Mouse (Mus musculus) neural tube, embryonic 12.5 days (tissue): ENCODE data around the gene Chst5. TPM values are rescaled to one million over a fixed set of nuclear protein-coding genes. Genes with fewer than 3 reads are reported as not detected.
A peak's percentile ranks its signal among the peaks of the same experiment; 100 is the strongest.

Experiments used
- ATAC-seq: fragments of 200-750 bp; cut with Nextera tagmentation; 2 replicates; pipeline ENCODE4 v1.8.0; 2017; ENCODE audit warnings: low read depth, mild to moderate bottlenecking, moderate TSS enrichment, moderate library complexity; ENCODE audit not compliant: low FRiP score
- H3K27ac ChIP-seq: fragments of 300-500 bp; sonication (generic); 2 replicates; pipeline ENCODE4 v1.5.1; 2016
- H3K27me3 ChIP-seq: fragments of 300-500 bp; sonication (generic); replicated peaks from 2 replicates; pipeline ENCODE4 v1.6.1; 2016; ENCODE audit warnings: mild to moderate bottlenecking
- H3K36me3 ChIP-seq: fragments of 300-500 bp; sonication (generic); 2 replicates; pipeline ENCODE4 v1.6.1; 2016; ENCODE audit warnings: mild to moderate bottlenecking
- H3K4me1 ChIP-seq: fragments of 300-500 bp; sonication (generic); 2 replicates; pipeline ENCODE4 v1.6.1; 2016
- H3K4me2 ChIP-seq: fragments of 300-500 bp; sonication (generic); replicated peaks from 2 replicates; pipeline ENCODE4 v1.6.1; 2016; ENCODE audit warnings: mild to moderate bottlenecking
- H3K4me3 ChIP-seq: fragments of 300-500 bp; sonication (generic); 2 replicates; pipeline ENCODE4 v1.5.1; 2016
- H3K9ac ChIP-seq: fragments of 300-500 bp; sonication (generic); 2 replicates; pipeline ENCODE4 v1.6.1; 2016; ENCODE audit warnings: mild to moderate bottlenecking
- H3K9me3 ChIP-seq: fragments of 300-500 bp; sonication (generic); 2 replicates; pipeline ENCODE4 v1.6.1; 2016; ENCODE audit warnings: mild to moderate bottlenecking
- WGBS: fragments of 180-500 bp; shearing (Covaris S2); methylation state at CpG from one replicate; pipeline ENCODE4 v1.1.7; 2016; 5-methylcytosine and 5-hydroxymethylcytosine counted together
- polyA plus RNA-seq: library from polyadenylated mRNA; unstranded; fragments of >200 nt; fragmentation: Nextera tagmentation; extraction: Ambion mirVana; gene quantifications from 2 replicates; pipeline ENCODE4 v1.2.1, GENCODE M21; 2016

Chst5 gene
- polyA plus RNA-seq: 4.8 and 4.9 TPM in 2 replicates

DNA sequence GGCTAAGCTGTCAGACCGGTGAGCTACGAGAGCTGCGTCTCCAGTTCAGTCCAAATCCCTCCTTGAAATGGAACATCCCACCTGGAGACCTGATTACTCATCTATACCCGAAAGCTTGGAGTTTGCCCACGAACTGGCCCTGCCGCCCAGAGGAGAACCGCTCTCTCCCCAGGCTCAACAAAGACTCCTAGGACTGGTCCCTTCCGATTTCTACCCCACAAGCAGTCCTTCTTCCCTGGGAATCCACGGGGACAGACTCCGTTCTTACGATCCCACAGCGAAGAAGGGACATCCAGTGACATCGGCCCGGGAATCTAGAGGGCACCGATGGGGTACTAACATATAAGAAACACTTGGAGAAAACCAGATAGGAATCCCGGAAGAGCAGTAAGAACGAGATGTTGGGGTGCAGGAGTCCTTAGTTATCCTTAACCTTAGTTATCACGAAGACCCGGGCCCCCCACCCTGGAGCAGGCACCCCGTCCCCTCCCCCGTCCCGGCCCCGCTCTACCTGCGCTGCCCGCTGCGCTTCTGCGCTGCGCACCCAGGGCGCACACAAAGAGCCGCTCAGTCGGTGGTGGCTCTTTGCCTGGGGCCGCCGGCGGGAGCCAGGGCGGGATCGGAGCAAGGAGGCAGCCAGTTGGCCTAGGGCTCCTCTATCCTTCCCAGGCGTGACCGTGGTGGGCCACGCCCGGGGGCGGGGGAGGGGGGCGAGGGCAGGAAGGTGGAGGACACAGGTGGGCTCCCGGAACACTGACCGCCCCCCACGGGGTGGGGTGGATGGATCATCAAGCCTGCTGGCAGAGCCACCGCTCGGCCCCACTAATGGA is at the start of gene Chst5:
Chst5 (minus strand) TSS at position 827 of the 830 bp plus-strand sequence.
- 6% methylated on average over 46 of the region's 47 CpGs for WGBS
- Histone ChIP-seq H3K4me2 (peak within 1 kb of the TSS; percentile 75), H3K27me3 (0 out of 2 replicates have a peak, but pooled peaks cover 8% of the 10 kb centered on the region), H3K4me1 (peaks cover 10% of the 10 kb centered on the region; the same call in 1 of the 2 replicates), H3K9ac (peak within 1 kb of the TSS; percentile 65), H3K36me3 (no peaks in the 10 kb centered on the region), H3K4me3 (peak within 1 kb of the TSS; percentile 40), H3K27ac (no peak within 1 kb of the TSS), H3K9me3 (no peaks in the 10 kb centered on the region)
- peak; percentile 32 for ATAC-seq

DNA sequence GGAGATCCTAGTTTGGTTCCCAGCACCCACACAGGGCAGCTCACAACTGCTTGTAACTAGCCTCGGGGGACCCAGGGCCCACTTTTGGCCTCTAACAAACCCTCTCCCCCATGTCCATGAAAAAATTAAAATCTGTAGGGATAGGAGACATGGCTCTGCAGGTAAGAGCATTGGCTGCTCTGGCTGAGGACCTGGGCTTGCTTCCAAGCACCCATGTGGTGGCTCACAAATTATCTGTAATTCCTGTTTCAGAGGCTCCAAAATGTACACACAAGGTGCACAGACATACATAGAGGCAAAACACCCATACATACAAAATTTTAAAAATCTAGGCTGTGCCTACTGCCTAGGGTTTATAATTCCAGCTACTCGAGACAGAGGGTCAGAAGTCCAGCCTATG is 47.0 kb upstream of the Chst5 start:
- no peak overlapping the region for H3K9ac ChIP-seq
- no peak overlapping the region for H3K27ac ChIP-seq
- H3K4me2 ChIP-seq: no peak overlapping the region
- 94% methylated on average over 2 of the region's 2 CpGs for WGBS
- H3K9me3 ChIP-seq: no peaks in the 10 kb centered on the region
- no peaks in the 10 kb centered on the region for H3K4me1 ChIP-seq
- no peaks in the 10 kb centered on the region for H3K27me3 ChIP-seq
- no peak overlapping the region for H3K4me3 ChIP-seq
- ATAC-seq: no peak
- H3K36me3 ChIP-seq: peaks cover 52% of the 10 kb centered on the region

DNA sequence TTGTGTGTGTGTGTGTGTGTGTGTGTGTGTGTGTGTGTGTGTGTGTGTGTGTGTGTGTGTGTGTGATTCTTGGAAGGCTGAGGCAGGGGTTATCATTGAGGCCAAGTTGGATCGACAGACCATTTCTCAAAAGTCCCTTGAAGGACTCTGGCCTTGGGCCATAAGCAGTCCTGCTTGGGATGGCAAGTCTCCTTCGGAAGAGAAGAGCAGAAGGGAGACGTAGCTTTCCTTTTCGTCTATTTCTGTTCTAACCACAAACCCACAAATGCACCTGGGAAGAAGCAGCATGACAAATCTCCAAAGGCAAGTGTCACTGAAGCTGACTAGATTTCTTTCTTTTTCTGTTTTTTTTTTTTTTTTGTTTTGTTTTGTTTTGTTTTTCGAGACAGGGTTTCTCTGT is 45.6 kb upstream of the Chst5 start:
- Histone ChIP-seq H3K4me2 (no peak overlapping the region), H3K27ac (no peak overlapping the region), H3K4me1 (no peaks in the 10 kb centered on the region), H3K9ac (no peak overlapping the region), H3K27me3 (no peaks in the 10 kb centered on the region), H3K4me3 (no peak overlapping the region), H3K36me3 (peaks cover 58% of the 10 kb centered on the region), H3K9me3 (no peaks in the 10 kb centered on the region)
- WGBS: 89% methylated on average over 5 of the region's 5 CpGs
- no peak for ATAC-seq

DNA sequence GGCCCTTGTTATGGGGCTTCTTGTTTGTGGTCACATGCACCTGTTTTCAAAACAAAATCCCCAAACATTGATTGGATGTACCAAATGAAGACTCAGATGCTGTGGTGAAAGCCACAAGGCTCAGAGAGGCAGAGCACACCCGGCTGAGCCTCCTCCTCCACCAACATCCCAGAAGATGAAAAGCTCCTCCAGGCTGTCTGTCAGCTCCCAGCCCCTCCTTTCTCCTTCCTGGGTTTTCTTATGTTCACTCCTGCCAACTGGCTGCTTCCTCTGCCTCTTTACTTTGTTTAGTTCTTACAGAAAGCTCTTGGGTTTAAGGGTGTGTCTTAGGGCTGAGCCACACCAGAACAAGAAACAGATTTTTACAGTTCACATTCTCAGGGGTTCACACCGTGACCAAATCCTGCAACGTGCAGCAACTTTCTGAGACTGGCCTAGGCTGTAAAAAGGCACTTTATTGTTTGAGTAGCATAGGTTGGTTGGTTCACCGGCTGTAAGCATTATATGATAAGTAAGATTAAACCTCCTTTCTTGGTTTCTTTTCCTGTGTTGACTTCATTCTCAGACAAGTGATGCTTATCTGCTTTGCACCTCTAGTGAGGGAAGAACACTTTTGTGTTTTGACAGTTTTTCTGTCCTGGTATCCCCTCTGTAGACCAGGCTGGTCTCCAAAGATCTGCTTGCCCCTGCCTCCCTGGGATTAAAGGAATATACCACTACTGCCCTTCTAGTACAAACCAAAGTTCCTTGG is 44.8 kb upstream of the Chst5 start:
- no peak overlapping the region for H3K4me2 ChIP-seq
- WGBS: 89% methylated on average over 4 of the region's 4 CpGs
- no peak overlapping the region for H3K4me3 ChIP-seq
- H3K9me3 ChIP-seq: no peaks in the 10 kb centered on the region
- H3K9ac ChIP-seq: no peak overlapping the region
- ATAC-seq: no peak
- no peak overlapping the region for H3K27ac ChIP-seq
- no peaks in the 10 kb centered on the region for H3K4me1 ChIP-seq
- no peaks in the 10 kb centered on the region for H3K27me3 ChIP-seq
- peaks cover 55% of the 10 kb centered on the region for H3K36me3 ChIP-seq

DNA sequence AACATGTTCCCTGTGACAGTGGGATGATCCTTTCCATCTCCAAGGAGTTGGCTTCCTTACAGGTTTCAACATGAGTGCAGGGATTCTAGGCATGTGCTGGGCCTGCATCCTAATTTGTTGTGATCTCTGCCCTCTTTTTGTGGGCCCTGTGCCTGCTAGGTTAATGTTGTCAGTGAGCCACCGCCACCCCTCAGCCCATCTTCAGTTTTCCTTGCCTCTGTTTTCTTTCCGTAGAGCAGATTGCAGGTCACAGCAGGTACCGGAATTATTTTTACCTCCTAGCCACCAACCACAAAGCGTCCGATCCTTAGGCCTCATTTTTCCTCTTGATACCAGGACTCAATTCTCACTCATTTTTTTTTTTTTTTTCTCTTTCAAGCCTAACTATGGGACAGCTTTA is 41.7 kb upstream of the Chst5 start:
- Histone ChIP-seq H3K4me3 (no peak overlapping the region), H3K27ac (no peak overlapping the region), H3K4me2 (no peak overlapping the region), H3K9ac (no peak overlapping the region), H3K27me3 (no peaks in the 10 kb centered on the region), H3K9me3 (no peaks in the 10 kb centered on the region), H3K36me3 (peaks cover 63% of the 10 kb centered on the region), H3K4me1 (no peaks in the 10 kb centered on the region)
- ATAC-seq: no peak
- WGBS: 98% methylated on average over 5 of the region's 5 CpGs

DNA sequence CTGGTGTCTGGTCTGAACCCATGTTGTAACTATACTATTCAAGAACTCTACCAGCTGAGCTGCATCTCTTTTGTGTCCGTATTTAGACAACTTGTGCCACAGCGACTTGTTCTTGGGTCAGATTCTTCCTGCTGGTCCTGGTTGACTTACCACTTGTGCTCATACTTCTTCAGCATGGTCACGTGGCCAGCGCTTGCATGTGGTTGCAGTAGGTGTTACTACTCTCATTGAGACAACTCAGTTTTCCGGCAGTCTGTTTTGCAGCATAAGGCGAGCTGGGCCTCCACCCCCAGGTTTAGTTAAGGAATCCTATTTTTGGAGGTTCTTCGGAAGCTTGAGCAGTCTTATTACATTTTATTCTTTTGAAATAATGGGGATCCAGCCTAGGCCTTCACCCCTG is 41.1 kb upstream of the Chst5 start:
- no peak for ATAC-seq
- no peaks in the 10 kb centered on the region for H3K4me1 ChIP-seq
- WGBS: 97% methylated on average over 7 of the region's 7 CpGs
- peaks cover 61% of the 10 kb centered on the region for H3K36me3 ChIP-seq
- no peaks in the 10 kb centered on the region for H3K27me3 ChIP-seq
- no peak overlapping the region for H3K4me2 ChIP-seq
- H3K27ac ChIP-seq: no peak overlapping the region
- H3K9me3 ChIP-seq: no peaks in the 10 kb centered on the region
- no peak overlapping the region for H3K4me3 ChIP-seq
- H3K9ac ChIP-seq: no peak overlapping the region

DNA sequence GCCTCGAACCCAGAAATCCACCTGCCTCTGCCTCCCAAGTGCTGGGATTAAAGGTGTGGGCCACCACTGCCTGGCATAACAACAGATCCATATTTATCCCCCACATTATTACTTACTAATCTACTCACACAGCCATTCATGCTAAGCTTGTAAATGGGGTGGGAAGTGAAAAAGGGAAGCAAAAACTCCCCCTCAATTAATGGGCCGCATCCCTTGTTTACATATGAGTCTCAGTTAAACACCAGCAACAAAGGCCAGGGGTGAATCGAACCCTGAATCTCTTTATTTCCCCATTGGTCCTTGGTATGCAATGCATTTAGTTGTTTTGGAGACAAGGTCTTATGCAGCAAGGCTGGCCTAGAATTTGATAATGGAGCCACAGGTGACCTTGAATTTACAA is 40.6 kb upstream of the Chst5 start:
- Histone ChIP-seq H3K36me3 (peaks cover 62% of the 10 kb centered on the region), H3K4me1 (no peaks in the 10 kb centered on the region), H3K9ac (no peak overlapping the region), H3K4me3 (no peak overlapping the region), H3K27me3 (no peaks in the 10 kb centered on the region), H3K4me2 (no peak overlapping the region), H3K9me3 (no peaks in the 10 kb centered on the region), H3K27ac (no peak overlapping the region)
- WGBS: 90% methylated on average over 3 of the region's 3 CpGs
- ATAC-seq: no peak

DNA sequence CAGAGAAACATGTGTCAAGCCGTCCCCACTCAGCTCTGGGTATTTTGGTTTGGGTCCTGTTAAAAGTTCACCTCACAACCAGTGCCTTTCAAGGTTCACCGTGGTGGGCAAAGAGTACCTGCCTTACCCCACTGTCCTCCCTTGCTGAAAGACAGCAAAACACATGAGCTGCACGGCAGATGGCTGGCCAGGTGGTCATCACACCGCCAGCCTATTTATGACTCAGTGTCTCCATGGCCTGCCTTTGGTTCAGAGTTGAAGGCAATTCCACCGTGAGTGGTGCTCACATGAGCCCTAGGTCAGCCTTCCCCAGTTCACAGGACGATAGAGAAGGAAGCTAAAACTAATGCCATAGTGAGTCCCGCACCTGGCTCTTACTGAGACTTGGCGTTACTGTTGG is 37.7 kb upstream of the Chst5 start:
- Histone ChIP-seq H3K4me2 (no peak overlapping the region), H3K27ac (no peak overlapping the region), H3K36me3 (peaks cover 67% of the 10 kb centered on the region), H3K9ac (no peak overlapping the region), H3K4me1 (no peaks in the 10 kb centered on the region), H3K4me3 (no peak overlapping the region), H3K27me3 (no peaks in the 10 kb centered on the region), H3K9me3 (no peaks in the 10 kb centered on the region)
- WGBS: 87% methylated on average over 8 of the region's 8 CpGs
- ATAC-seq: no peak

DNA sequence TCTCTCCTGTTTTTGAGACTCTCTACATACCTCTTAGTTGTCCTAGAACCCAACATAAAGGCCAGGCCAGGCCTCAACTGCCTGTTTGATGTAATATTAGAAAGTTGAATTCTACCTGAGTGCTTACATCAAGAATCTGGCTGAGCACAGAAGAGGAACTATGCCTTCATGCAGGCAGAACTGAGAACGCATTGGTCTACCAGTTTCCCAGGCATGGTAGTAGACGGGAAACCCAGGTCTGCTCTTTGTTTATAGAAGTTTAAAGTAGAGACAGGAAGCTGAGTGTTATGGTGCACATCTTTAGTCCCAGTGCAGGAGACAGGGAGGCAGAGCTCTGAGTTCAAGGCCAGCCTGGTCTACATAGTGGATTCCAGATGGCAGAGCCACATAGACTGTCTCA is 36.9 kb upstream of the Chst5 start:
- H3K4me2 ChIP-seq: no peak overlapping the region
- no peaks in the 10 kb centered on the region for H3K9me3 ChIP-seq
- peaks cover 70% of the 10 kb centered on the region for H3K36me3 ChIP-seq
- no peak for ATAC-seq
- H3K27ac ChIP-seq: no peak overlapping the region
- H3K27me3 ChIP-seq: no peaks in the 10 kb centered on the region
- H3K4me1 ChIP-seq: peaks cover under 1% of the 10 kb centered on the region; the same call in 1 of the 2 replicates
- WGBS: 97% methylated on average over 2 of the region's 2 CpGs
- no peak overlapping the region for H3K9ac ChIP-seq
- no peak overlapping the region for H3K4me3 ChIP-seq

DNA sequence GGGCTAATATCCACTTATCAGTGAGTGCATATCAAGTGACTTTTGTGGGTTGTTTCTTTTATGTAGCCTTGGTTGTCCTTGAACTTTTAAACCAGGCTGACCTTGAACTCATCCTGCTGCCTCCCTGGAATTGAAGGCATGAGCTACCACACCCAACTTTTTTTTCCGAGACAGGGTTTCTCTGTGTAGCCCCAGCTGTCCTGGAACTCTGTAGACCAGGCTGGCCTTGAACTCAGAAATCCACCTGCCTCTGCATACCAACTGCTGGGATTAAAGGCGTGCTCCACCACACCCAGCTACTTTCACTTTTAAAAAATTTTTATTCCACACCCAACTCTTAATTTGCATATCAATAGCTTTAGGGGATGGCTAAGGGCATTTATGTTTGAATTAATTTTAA is 33.3 kb upstream of the Chst5 start:
- Histone ChIP-seq H3K36me3 (peaks cover 54% of the 10 kb centered on the region), H3K4me3 (no peak overlapping the region), H3K27ac (no peak overlapping the region), H3K9ac (no peak overlapping the region), H3K27me3 (no peaks in the 10 kb centered on the region), H3K4me2 (no peak overlapping the region), H3K9me3 (no peaks in the 10 kb centered on the region), H3K4me1 (peaks cover 17% of the 10 kb centered on the region)
- WGBS: 88% methylated on average over 2 of the region's 2 CpGs
- no peak for ATAC-seq

DNA sequence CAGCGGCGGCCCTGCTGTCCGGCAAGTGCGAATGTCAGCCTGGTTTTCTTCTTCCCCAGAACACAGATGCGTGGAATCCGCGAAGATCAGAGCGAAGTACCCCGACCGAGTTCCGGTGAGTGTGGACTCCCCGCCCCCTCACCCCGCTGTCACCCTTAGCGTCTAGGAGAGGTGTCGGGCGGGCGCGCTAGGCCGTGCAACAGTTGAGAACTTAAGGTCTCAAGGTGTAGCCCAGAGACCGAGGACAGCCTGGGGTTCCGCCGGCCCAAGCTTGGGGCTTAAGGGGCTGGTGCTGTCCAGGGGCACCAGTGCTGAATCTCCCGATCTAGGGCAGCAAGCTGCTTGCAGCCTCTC is 30.8 kb upstream of the Chst5 start:
- Histone ChIP-seq H3K4me3 (peak overlapping the region; percentile 99), H3K27ac (no peak overlapping the region), H3K36me3 (peaks cover 36% of the 10 kb centered on the region), H3K4me2 (peak overlapping the region; percentile 94), H3K4me1 (peaks cover 17% of the 10 kb centered on the region), H3K27me3 (no peaks in the 10 kb centered on the region), H3K9ac (peak overlapping the region; percentile 89), H3K9me3 (no peaks in the 10 kb centered on the region)
- WGBS: under 1% methylated on average over 23 of the region's 23 CpGs
- ATAC-seq: peak; percentile 45; the same call in 1 of the 2 replicates

DNA sequence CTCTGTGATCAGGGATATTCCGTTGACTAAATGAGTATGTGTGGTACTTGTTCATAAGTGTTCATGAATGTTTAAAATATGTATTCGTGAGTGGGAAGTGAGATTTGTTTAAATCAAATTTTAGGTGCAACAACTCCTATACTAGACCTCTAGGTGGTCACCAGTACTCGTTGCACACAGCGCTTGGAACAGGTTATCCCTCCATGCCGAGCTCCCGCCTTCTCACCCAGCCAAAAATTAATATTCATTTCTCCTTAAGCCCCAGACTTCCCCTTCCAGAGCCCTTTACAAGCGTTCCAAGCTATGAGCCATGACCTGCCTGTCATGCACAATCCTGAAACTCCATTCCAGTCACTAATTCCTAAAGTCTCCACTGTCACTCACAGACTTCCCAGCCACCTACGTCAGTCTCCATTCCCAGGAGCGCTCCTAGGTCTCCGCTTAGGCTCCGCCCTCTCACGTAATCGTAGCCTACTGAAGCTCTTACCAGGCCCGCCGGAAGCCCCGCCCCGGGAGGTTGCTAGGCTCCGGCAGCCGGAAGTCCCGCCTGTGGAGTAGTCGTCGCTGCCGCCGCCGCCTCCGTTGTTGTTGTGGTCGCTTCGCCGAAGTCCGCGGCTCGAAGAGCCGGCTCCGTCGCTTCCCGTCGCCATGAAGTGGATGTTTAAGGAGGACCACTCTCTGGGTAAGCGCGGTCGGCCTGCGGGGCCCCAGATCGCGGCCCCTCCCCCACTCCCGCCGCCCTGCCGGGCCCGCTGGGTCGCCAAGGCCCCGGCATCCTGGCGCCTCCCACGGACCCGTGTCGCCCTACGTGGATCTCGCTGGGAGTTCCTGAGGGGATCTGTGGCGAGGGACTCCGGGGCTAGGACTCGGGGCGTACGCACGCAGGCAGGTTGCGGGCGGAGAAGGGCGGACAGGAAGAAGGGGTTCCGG is 30.2 kb upstream of the Chst5 start, which contains the start of gene Gabarapl2:
Gabarapl2 (plus strand) TSS at position 533 of the 930 bp plus-strand sequence.
- H3K4me1 ChIP-seq: peaks cover 17% of the 10 kb centered on the region
- peak within 1 kb of the TSS; percentile 94 for H3K4me2 ChIP-seq
- no peaks in the 10 kb centered on the region for H3K27me3 ChIP-seq
- peak within 1 kb of the TSS; percentile 89 for H3K9ac ChIP-seq
- no peaks in the 10 kb centered on the region for H3K9me3 ChIP-seq
- ATAC-seq: peak; percentile 98
- H3K4me3 ChIP-seq: peak within 1 kb of the TSS; percentile 99
- 0 out of 2 replicates have a peak within 1 kb of the TSS, but pooled peaks have one; percentile 37 for H3K27ac ChIP-seq
- H3K36me3 ChIP-seq: peaks cover 30% of the 10 kb centered on the region
- WGBS: under 1% methylated on average over 65 of the region's 65 CpGs
